Mouse (Mus musculus) liver, embryonic 13.5 days (tissue): ENCODE data around the gene Mefv. TPM values are rescaled to one million over a fixed set of nuclear protein-coding genes. Genes with fewer than 3 reads are reported as not detected.
"Not testable (repeated sequence)": the region's sequence is repeated elsewhere in the genome, so short reads cannot be mapped to it uniquely, and the experiment has no call there.

Experiments
- ATAC-seq: fragments of 200-750 bp; cut with Nextera tagmentation; 2 replicates; pipeline ENCODE4 v1.8.0; 2017; ENCODE audit warnings: low read depth, mild to moderate bottlenecking, moderate number of reproducible peaks, moderate library complexity
- DNase-seq: peaks from one replicate; pipeline ENCODE4 v3.0.0; 2022
- H3K27ac ChIP-seq: fragments of 300-500 bp; sonication (generic); 2 replicates; pipeline ENCODE4 v1.5.1; 2015; ENCODE audit warnings: moderate library complexity, mild to moderate bottlenecking, inconsistent platforms
- H3K27me3 ChIP-seq: fragments of 300-500 bp; sonication (generic); 2 replicates; pipeline ENCODE4 v1.6.1; 2015; ENCODE audit warnings: mild to moderate bottlenecking, inconsistent platforms
- H3K36me3 ChIP-seq: fragments of 300-500 bp; sonication (generic); 2 replicates; pipeline ENCODE4 v1.6.1; 2015; ENCODE audit warnings: mild to moderate bottlenecking, inconsistent platforms
- H3K4me1 ChIP-seq: fragments of 300-500 bp; sonication (generic); replicated peaks from 2 replicates; pipeline ENCODE4 v1.6.1; 2015; ENCODE audit warnings: inconsistent platforms
- H3K4me2 ChIP-seq: fragments of 300-500 bp; sonication (generic); 2 replicates; pipeline ENCODE4 v1.6.1; 2015; ENCODE audit warnings: inconsistent platforms, mild to moderate bottlenecking, moderate library complexity
- H3K4me3 ChIP-seq: fragments of 300-500 bp; sonication (generic); replicated peaks from 2 replicates; pipeline ENCODE4 v1.5.1; 2015; ENCODE audit warnings: mild to moderate bottlenecking, inconsistent platforms
- H3K9ac ChIP-seq: fragments of 300-500 bp; sonication (generic); 2 replicates; pipeline ENCODE4 v1.6.1; 2015; ENCODE audit warnings: mild to moderate bottlenecking, inconsistent platforms
- H3K9me3 ChIP-seq: fragments of 300-500 bp; sonication (generic); replicated peaks from 2 replicates; pipeline ENCODE4 v1.6.1; 2016; ENCODE audit warnings: inconsistent platforms
- WGBS: fragments of 180-500 bp; shearing (Covaris S2); methylation state at CpG from one replicate; pipeline ENCODE4 v1.1.7; 2015; ENCODE audit not compliant: insufficient replicate concordance; 5-methylcytosine and 5-hydroxymethylcytosine counted together
- polyA plus RNA-seq: library from polyadenylated mRNA; unstranded; fragments of >200 nt; fragmentation: Nextera tagmentation; extraction: Ambion mirVana; gene quantifications from 2 replicates; pipeline ENCODE4 v1.2.1, GENCODE M21; 2015

Mefv gene
- polyA plus RNA-seq, 1 experiment from 2014 or later, result 0.14 TPM

GRCm38 (mm10) chr16:3706680-3707079 lies 11.2 kb downstream of the Mefv start:
- H3K4me3 ChIP-seq, result no peak overlapping the region
- H3K9ac ChIP-seq, result no peak overlapping the region
- H3K9me3 ChIP-seq, result no peaks in the 10 kb centered on the region
- H3K4me2 ChIP-seq, result no peak overlapping the region
- no peaks in the 10 kb centered on the region for H3K36me3 ChIP-seq
- H3K4me1 ChIP-seq, result no peaks in the 10 kb centered on the region
- DNase-seq (no peak), ATAC-seq (no peak)
- WGBS, result 27% methylated on average over 6 of the region's 6 CpGs
- no peaks in the 10 kb centered on the region for H3K27me3 ChIP-seq
- no peak overlapping the region for H3K27ac ChIP-seq

DNA sequence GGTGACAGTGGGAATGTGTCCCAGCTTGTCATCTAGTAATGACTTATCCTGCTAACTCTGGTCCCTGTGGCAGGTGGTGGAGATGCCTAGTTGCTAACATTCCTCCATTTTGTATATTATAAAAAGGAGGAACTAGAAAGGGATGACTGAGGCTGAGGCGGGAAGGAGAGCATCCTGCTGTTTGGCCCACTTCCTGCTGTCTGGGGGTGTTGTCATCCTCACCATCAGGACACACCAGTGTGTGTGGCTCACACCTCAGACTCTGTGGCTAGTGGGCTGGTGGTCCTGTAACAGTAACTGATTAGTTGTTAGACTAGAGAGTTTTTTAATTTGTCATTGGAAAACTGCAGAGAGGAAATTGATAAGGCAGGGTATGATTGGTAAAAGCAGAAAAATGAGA lies 17.0 kb downstream of the Mefv start:
- Histone ChIP-seq H3K36me3 (no peaks in the 10 kb centered on the region), H3K4me2 (no peak overlapping the region), H3K27ac (no peak overlapping the region), H3K9ac (no peak overlapping the region), H3K4me1 (no peaks in the 10 kb centered on the region), H3K27me3 (no peaks in the 10 kb centered on the region), H3K4me3 (no peak overlapping the region), H3K9me3 (no peaks in the 10 kb centered on the region)
- no peak for ATAC-seq
- no peak for DNase-seq
- WGBS, result 40% methylated on average over 1 of the region's 1 CpGs

DNA sequence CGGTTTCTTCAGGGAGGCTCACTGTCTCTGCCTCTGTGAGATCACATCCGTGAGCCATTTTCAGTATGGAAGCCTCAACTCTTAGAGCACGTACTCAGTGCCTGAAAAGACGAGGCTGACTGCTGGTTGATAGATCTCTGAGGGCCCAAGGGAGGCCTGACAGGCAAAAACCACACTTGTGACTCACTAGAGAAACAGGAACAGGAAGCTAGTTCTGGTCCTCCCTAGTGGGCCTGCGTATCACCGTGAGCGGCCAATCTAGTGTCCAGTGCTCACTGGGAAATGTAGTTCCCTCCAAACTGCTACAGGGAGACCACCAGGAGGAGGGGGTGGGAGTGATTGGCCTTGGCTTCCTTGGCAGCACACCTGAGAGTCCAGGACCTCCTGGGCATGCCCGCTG lies 18.6 kb downstream of the Mefv start:
- no peaks in the 10 kb centered on the region for H3K27me3 ChIP-seq
- no peak for DNase-seq
- 50% methylated on average over 8 of the region's 8 CpGs for WGBS

DNA sequence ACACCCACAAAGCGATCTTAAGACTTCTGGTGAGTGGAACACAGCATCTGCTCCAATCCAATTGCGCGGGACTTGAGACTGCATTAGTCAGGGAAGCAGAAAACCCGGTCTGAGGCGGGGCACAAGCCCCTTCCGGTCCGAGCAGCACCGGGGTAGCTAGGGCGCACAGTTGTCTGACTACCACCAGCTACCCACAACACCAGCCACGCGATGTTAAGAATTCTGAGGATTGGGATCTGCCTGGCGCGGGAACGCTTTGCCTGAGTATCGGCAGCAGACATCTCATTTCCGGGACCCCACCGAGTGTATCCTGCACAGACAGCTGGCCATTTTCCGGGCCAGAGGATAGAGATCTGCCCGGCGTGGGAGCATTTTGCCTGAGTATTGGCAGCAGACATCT lies 28.3 kb downstream of the Mefv start:
- 41% methylated on average over 20 of the region's 20 CpGs for WGBS
- not testable (repeated sequence) for DNase-seq, H3K4me3 ChIP-seq, H3K9me3 ChIP-seq, H3K4me2 ChIP-seq, H3K27me3 ChIP-seq, H3K36me3 ChIP-seq, H3K9ac ChIP-seq, H3K27ac ChIP-seq, ATAC-seq, H3K4me1 ChIP-seq

More for the DNA sequence above, 18.6 kb downstream of the Mefv start:
- Histone ChIP-seq H3K36me3 (no peaks in the 10 kb centered on the region), H3K27ac (no peak overlapping the region), H3K4me3 (no peak overlapping the region), H3K9ac (no peak overlapping the region), H3K4me1 (no peaks in the 10 kb centered on the region), H3K9me3 (no peaks in the 10 kb centered on the region), H3K4me2 (no peak overlapping the region)
- no peak for ATAC-seq

Other genes starting within 250 kb of the Mefv start
- gene Olfr161, start 127.1 kb downstream of the Mefv start, polyA plus RNA-seq, result not detected in 2 replicates
- 13.7 and 15.3 TPM in 2 replicates for gene Zfp263, start 26.0 kb upstream of the Mefv start, polyA plus RNA-seq
- not detected in 2 replicates for gene Olfr15, start 112.8 kb upstream of the Mefv start, polyA plus RNA-seq
- gene Zfp174, start 129.2 kb upstream of the Mefv start, polyA plus RNA-seq, result 0.13 and 0.27 TPM in 2 replicates
- gene Naa60, start 154.3 kb upstream of the Mefv start, polyA plus RNA-seq, result 22.9 and 25.3 TPM in 2 replicates
- gene Zfp597, start 166.5 kb upstream of the Mefv start, polyA plus RNA-seq, result 2.3 and 2.7 TPM in 2 replicates
- 0.47 and 1.2 TPM in 2 replicates for gene Gm20695, start 166.6 kb upstream of the Mefv start, polyA plus RNA-seq
- gene 1700037C18Rik, start 190.6 kb upstream of the Mefv start, polyA plus RNA-seq, result 2.8 and 4.2 TPM in 2 replicates
- 10.1 and 10.8 TPM in 2 replicates for gene Cluap1, start 190.7 kb upstream of the Mefv start, polyA plus RNA-seq